Mouse (Mus musculus): ENCODE results near the gene Bckdha. TPM values are rescaled to one million over a fixed set of nuclear protein-coding genes. Genes with fewer than 3 reads are reported as not detected.

Bckdha gene
- polyA plus RNA-seq, 1 experiment from 2014 or later = 43.4 TPM

DNA sequence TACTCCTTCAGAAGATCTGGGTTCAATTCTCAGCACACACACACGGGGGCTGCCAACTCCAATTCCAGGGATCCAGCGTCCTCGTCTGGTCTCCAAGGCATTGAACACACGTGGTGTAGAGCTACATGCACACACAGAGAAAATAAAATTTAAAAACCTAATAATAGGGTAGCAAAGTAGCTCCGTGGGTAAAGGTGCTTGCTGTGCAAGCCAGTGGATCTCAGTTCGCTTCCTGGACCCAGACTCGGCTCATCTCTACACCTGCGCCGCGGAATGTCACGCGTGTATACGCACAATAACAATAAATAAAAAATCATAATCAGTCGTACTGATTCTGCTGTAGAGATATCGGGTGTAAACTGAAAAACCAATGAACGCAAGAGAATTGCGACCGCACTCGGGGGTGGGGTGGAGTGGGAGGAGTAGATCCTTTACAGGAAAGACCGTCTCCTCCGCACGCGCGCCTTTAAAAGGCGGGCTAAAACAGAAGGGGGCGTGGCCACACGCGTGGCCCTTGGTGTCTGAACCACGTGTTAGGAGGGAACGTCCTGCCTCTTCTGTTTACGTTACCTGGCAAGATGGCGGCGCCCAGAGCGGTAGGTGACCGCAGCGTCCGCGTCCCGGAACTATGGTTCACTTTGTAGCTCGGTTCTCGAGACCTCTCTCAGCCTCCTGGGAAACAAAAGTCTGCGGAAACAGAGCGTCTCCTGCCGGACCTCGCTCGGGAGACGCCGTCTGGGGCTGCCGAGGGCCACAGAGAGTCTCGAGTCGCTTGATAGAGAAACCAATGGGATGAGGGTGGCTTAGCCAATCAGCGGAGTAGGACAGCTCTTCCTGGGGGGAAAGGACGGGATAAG is 39.7 kb downstream of the Bckdha start, which contains the start of gene Dmac2:
Dmac2 (plus strand) TSS at position 550 of the 857 bp plus-strand sequence.
- peak; percentile 91 for ATAC-seq (ENCODE audit: low FRiP score, low read depth)
- H3K4me3 ChIP-seq = peak within 1 kb of the TSS; percentile 64
- H3K27me3 ChIP-seq = peaks cover 6% of the 10 kb centered on the region
- no peaks in the 10 kb centered on the region for H3K9me3 ChIP-seq
- 2% methylated on average over 53 of the region's 53 CpGs for WGBS
- no peaks in the 10 kb centered on the region for H3K4me1 ChIP-seq
- no peak within 1 kb of the TSS for H3K27ac ChIP-seq (replicated peaks)
- H3K36me3 ChIP-seq = no peaks in the 10 kb centered on the region
- H3K9ac ChIP-seq (replicated peaks) = peak within 1 kb of the TSS; percentile 50
- H3K4me2 ChIP-seq (replicated peaks) = peak within 1 kb of the TSS; percentile 63

DNA sequence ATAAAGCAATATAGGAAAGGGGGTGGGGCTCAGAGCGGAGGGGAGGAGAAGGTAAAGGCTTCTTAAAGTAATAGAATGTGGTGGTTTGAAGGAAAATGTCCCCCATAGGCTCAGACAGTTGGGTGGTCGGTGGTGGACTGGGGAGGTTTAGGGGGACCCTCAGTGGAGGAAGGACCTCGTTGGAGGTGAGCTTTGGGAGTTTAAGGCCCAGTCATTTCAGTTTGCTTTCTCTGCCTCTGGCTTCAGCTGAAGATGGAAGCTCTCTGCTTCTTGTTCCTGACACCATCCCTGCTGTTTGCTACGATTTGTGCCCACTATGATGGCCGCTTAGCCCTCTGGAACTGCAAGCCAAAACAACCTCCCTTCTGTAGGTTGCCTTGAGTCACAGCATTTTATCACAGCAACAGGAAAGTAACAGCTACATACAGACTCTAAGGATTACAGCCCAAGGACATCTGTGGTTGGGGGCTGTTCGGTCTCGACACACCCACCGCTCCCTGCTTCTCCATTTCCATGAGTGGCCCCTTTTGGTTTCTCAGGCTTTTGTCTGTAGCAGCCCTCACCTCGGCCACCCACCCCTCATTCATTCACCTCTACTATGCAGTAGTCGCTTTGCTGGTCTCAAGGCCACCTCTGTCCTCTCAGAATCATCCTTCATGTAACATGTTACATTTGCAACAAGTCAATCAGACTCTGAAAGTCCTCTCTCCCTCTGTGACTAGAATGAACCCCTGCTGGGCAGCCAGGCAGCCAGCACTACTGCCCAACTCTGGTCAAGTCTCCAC is 41.2 kb downstream of the Bckdha start:
- Histone ChIP-seq H3K9ac (replicated peaks) (no peak overlapping the region), H3K4me2 (replicated peaks) (no peak overlapping the region), H3K4me1 (no peaks in the 10 kb centered on the region), H3K27me3 (peaks cover 6% of the 10 kb centered on the region), H3K4me3 (no peak overlapping the region), H3K9me3 (no peaks in the 10 kb centered on the region), H3K27ac (replicated peaks) (no peak overlapping the region), H3K36me3 (no peaks in the 10 kb centered on the region)
- WGBS = 86% methylated on average over 10 of the region's 10 CpGs
- no peak for ATAC-seq (ENCODE audit: low FRiP score, low read depth)

DNA sequence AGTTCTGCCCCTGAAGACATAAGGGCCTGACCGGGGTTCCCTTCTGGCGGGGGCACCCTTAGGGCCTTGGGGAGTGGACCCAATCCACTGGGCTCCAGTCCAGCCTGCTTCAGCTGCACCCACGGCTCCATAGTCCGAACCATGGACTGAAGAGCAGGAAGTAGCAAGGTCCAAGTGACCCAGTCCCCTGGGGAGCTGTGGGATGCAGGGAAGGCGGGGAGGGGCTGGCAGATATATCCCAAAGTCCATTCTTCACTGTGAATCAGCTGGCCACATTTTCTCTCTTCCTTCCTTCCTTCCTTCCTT is 43.1 kb downstream of the Bckdha start, which contains the start of gene Erich4:
Erich4 (minus strand) TSS at position 187 of the 306 bp plus-strand sequence.
- Histone ChIP-seq H3K36me3 (no peaks in the 10 kb centered on the region), H3K4me3 (no peak within 1 kb of the TSS), H3K4me1 (no peaks in the 10 kb centered on the region), H3K27ac (replicated peaks) (no peak within 1 kb of the TSS), H3K4me2 (replicated peaks) (no peak within 1 kb of the TSS), H3K9ac (replicated peaks) (no peak within 1 kb of the TSS), H3K27me3 (peaks cover 10% of the 10 kb centered on the region), H3K9me3 (no peaks in the 10 kb centered on the region)
- WGBS = 79% methylated on average over 5 of the region's 5 CpGs
- no peak for ATAC-seq (ENCODE audit: low FRiP score, low read depth)

DNA sequence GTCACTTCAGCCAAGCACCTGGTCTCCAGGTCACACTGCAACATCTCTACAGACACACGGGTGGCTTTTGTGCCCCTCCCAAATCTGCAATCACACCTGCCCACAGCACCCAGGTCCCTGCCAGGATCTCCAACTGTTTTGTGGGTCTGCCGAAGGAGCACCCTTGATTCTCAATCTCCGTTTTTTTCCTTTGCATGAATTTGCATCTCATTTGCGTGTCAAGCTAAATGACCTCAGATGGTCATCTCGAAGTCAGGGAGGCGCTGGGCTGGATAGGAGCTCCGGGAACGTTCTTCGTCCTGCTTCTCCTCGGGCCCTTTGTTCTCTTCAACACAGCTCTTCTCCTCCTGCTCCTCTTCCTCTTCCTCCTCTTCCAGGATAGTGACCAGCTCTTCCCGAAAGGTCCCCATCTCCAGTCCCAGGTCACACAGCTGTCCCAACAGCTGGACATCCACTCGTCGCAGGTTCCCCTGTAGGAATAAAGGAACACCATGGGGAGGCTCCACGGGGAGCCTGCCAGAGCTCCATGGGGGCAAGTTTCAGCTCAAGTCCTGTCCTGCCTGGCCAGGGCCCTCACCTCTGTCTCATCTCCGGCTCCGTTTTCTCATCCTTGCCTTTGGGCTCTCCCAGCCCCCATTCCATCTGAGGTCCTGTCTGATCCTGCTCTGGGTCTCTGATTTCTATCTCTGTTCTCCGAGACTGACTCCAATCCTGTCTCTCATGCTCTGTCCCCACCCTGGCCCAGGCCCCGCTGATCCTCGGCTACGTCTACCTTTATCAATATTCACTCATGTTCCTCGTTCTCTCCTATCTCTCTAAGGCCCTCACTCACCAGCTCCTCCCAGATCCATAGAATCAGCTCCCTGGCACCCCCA is 43.7 kb downstream of the Bckdha start:
- Histone ChIP-seq H3K9ac (replicated peaks) (no peak overlapping the region), H3K27ac (replicated peaks) (no peak overlapping the region), H3K4me3 (no peak overlapping the region), H3K9me3 (no peaks in the 10 kb centered on the region), H3K4me2 (replicated peaks) (no peak overlapping the region), H3K36me3 (no peaks in the 10 kb centered on the region), H3K27me3 (peaks cover 10% of the 10 kb centered on the region), H3K4me1 (no peaks in the 10 kb centered on the region)
- 71% methylated on average over 21 of the region's 21 CpGs for WGBS
- no peak for ATAC-seq (ENCODE audit: low FRiP score, low read depth)

DNA sequence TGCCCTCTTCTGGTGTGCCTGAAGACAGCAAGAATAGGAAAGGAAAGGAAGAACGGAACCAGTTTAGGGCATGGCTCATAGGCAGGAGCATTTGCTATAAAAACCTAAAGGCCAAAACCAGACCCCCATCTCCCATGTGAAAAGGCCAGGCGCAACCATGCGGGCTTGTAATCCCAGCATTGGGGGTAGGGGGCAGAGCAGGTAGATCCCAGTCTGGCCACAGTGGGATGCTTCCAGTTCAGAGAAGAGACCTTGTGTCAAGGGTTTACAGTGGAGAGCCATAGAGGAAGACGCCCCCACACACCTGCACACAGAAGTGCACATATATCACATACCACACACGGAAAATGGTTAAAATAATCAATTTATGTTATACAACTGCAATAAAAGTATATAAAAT is 44.7 kb downstream of the Bckdha start:
- H3K4me2 ChIP-seq (replicated peaks) = no peak overlapping the region
- H3K4me1 ChIP-seq = no peaks in the 10 kb centered on the region
- no peak overlapping the region for H3K9ac ChIP-seq (replicated peaks)
- no peak overlapping the region for H3K27ac ChIP-seq (replicated peaks)
- H3K4me3 ChIP-seq = no peak overlapping the region
- WGBS = 92% methylated on average over 5 of the region's 5 CpGs
- H3K27me3 ChIP-seq = peaks cover 10% of the 10 kb centered on the region
- ATAC-seq (ENCODE audit: low FRiP score, low read depth) = no peak
- no peaks in the 10 kb centered on the region for H3K36me3 ChIP-seq
- H3K9me3 ChIP-seq = no peaks in the 10 kb centered on the region

DNA sequence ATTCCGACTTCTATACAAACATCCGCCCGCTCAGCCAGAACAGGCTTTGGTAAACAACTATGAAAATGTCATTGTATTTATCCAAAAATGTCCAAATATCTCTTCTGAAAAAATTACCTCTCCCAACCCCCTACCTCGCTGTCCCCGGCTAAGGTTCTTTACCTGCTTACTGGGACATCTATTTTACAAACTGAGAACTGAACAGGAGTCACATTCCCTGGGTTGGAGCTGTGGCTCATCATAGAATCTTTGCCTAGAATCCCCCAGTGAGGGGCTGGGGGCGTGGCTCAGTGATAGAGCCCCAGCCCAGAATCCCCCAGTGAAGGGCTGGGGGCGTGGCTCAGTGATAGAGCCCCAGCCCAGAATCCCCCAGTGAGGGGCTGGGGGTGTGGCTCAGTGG is 47.3 kb downstream of the Bckdha start:
- H3K4me2 ChIP-seq (replicated peaks) = no peak overlapping the region
- no peak overlapping the region for H3K9ac ChIP-seq (replicated peaks)
- no peak overlapping the region for H3K27ac ChIP-seq (replicated peaks)
- ATAC-seq (ENCODE audit: low FRiP score, low read depth) = no peak
- no peaks in the 10 kb centered on the region for H3K36me3 ChIP-seq
- 38% methylated on average over 7 of the region's 7 CpGs for WGBS
- H3K4me3 ChIP-seq = no peak overlapping the region
- no peaks in the 10 kb centered on the region for H3K9me3 ChIP-seq
- H3K27me3 ChIP-seq = 0 out of 2 replicates have a peak, but pooled peaks cover 4% of the 10 kb centered on the region
- H3K4me1 ChIP-seq = no peaks in the 10 kb centered on the region

DNA sequence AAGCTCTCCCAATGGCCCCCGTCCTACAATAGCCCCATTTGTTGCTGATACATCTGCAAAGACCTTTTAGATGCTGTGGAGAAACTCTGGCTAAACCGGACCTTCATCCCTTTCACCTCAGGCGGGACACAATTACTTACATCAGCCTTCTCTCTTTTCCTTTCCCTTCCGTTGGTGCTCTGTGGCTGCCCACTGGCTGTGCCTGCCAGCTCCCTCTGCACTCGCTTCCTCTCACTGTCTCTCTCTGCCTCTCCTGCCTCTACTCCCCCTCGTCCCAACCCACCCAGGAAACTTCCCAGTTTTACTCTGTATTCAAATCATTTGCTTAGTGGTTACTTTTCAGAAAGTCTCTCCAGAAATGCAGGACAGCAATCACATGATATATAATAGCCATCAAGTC is 48.7 kb downstream of the Bckdha start:
- 41% methylated on average over 6 of the region's 6 CpGs for WGBS
- no peaks in the 10 kb centered on the region for H3K9me3 ChIP-seq
- ATAC-seq (ENCODE audit: low FRiP score, low read depth) = no peak

DNA sequence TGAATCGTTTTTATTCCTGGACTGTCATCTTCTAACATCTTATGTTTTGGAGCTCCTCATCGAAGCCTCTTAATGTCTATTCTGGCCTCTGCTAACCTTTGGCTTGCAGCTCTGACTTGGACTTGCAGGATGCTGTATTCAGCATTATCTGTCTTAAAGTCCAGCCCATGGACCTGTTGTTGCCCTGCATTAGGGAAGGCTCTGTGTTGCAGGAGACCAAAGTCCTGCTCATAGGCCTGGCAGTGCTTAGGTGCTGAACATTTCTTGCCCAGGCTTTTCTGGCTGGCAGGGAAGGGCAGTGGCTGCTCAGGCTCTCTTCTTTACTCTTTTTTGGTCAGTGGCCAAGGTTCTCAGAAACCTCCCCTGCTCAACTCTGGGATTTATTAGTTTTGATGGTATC is 51.6 kb downstream of the Bckdha start:
- no peak overlapping the region for H3K9ac ChIP-seq (replicated peaks)
- 81% methylated on average over 2 of the region's 2 CpGs for WGBS
- H3K4me2 ChIP-seq (replicated peaks) = no peak overlapping the region

More for the DNA sequence above, 48.7 kb downstream of the Bckdha start:
- H3K4me3 ChIP-seq = no peak overlapping the region
- no peaks in the 10 kb centered on the region for H3K4me1 ChIP-seq
- no peak overlapping the region for H3K9ac ChIP-seq (replicated peaks)
- no peaks in the 10 kb centered on the region for H3K36me3 ChIP-seq
- H3K27me3 ChIP-seq = 0 out of 2 replicates have a peak, but pooled peaks cover 4% of the 10 kb centered on the region
- no peak overlapping the region for H3K4me2 ChIP-seq (replicated peaks)
- H3K27ac ChIP-seq (replicated peaks) = no peak overlapping the region

DNA sequence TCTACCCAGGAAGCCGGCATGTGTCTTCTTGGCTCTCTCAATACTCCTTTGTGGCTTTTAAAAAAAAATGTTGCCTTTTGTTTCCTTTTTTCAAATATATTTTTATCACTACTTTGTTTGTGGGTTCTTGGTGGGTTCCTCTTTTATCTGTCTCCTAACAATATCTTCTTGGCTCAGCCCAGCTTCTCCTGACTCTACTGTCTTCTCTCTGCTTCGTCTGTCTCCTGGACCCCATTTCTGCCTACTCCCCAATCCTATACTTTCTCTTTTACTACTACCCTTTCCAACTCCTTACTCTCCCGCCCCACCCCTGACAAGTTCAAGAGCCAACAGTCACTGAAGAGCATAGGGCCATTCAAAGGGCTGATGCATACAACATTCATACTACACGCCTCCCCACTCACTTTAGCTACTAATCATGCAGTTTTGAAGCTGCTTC is 52.1 kb downstream of the Bckdha start:
- Histone ChIP-seq H3K27ac (replicated peaks) (no peak overlapping the region), H3K4me3 (no peak overlapping the region), H3K4me1 (no peaks in the 10 kb centered on the region), H3K27me3 (0 out of 2 replicates have a peak, but pooled peaks cover 4% of the 10 kb centered on the region), H3K9me3 (no peaks in the 10 kb centered on the region), H3K9ac (replicated peaks) (no peak overlapping the region), H3K36me3 (no peaks in the 10 kb centered on the region), H3K4me2 (replicated peaks) (no peak overlapping the region)
- no peak for ATAC-seq (ENCODE audit: low FRiP score, low read depth)
- WGBS = 81% methylated on average over 4 of the region's 4 CpGs

More for the DNA sequence above, 51.6 kb downstream of the Bckdha start:
- Histone ChIP-seq H3K9me3 (no peaks in the 10 kb centered on the region), H3K27ac (replicated peaks) (no peak overlapping the region), H3K4me1 (no peaks in the 10 kb centered on the region), H3K27me3 (0 out of 2 replicates have a peak, but pooled peaks cover 4% of the 10 kb centered on the region), H3K36me3 (no peaks in the 10 kb centered on the region), H3K4me3 (no peak overlapping the region)
- ATAC-seq (ENCODE audit: low FRiP score, low read depth) = no peak

DNA sequence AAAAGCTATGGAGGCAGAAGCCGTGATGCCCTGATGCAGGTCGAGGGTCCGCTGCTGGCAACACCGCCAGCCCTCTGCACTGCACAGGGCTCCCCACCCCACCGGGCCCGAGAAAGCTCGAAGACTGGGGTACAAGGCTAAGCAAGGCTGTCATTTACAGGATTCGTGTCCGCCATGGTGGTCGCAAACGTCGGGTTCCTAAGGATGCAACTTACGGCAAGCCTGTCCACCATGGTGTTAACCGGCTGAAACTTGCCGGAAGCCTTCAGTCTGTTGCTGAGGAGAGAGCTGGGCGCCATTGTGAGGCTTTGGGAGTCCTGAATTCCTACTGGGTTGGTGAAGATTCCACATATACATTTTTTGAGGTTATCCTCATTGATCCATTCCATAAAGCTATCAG is 57.4 kb downstream of the Bckdha start:
- Histone ChIP-seq H3K4me3 (no peak overlapping the region), H3K4me2 (replicated peaks) (no peak overlapping the region), H3K4me1 (no peaks in the 10 kb centered on the region), H3K9me3 (no peaks in the 10 kb centered on the region), H3K9ac (replicated peaks) (no peak overlapping the region), H3K27ac (replicated peaks) (no peak overlapping the region), H3K27me3 (no peaks in the 10 kb centered on the region; the same call in 1 of the 2 replicates), H3K36me3 (no peaks in the 10 kb centered on the region)
- no peak for ATAC-seq (ENCODE audit: low FRiP score, low read depth)
- 87% methylated on average over 16 of the region's 16 CpGs for whole genome bisulfite sequencing

DNA sequence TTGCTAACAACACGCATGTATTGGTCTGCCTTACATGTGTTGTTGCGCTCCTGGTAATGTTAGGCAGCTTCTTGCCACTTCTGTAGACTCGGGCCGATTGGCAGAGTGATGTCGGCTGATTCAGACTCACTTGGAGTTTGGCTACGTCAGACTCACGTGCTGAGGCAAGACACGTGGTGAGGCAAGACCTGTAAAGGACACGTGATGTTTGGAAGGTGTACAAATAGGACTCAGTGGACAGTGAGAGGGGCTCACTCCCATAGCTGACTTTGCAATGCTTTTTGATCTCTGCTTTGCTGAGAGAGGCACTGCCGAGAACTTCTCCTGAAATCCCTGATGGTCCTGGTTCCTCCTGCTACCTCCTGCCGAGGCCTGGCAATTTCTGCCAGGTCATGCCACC is 58.1 kb downstream of the Bckdha start:
- H3K9ac ChIP-seq (replicated peaks) = no peak overlapping the region
- H3K9me3 ChIP-seq = no peaks in the 10 kb centered on the region
- H3K27me3 ChIP-seq = no peaks in the 10 kb centered on the region; the same call in 1 of the 2 replicates
- 87% methylated on average over 11 of the region's 11 CpGs for WGBS
- no peak overlapping the region for H3K4me2 ChIP-seq (replicated peaks)
- H3K27ac ChIP-seq (replicated peaks) = no peak overlapping the region
- no peaks in the 10 kb centered on the region for H3K4me1 ChIP-seq
- H3K36me3 ChIP-seq = no peaks in the 10 kb centered on the region
- no peak overlapping the region for H3K4me3 ChIP-seq
- no peak for ATAC-seq (ENCODE audit: low FRiP score, low read depth)

Data from midbrain, embryonic 12.5 days (tissue).